Mouse (Mus musculus) A20 (cell line): ENCODE data around the gene Gm9049.
"Not testable (repeated sequence)": the region's sequence is repeated elsewhere in the genome, so short reads cannot be mapped to it uniquely, and the experiment has no call there.

ENCODE experiments used
- DNase-seq: peaks from one replicate; pipeline ENCODE4 v3.0.0-alpha.2; 2011; ENCODE audit warnings: low read depth, low spot score

The Gm9049 gene

DNA sequence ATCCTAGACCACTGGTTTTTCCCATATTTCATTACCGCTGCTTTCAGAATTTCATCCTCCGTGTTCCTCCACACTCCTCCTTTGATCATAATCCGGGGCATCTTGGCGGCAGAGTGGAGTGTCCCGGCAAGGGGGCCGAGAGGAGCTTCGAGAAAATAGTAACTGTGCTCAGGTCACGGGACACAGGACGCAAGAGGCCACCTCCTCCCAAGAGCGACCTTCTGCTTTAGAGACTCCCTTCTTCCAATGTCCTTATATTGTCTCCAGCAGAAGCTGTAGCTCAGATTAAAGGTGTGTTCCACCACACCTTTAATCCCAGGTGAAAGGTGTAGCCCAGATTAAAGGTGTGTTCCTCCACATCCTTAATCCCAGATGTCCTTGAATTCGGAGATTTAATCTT, at the start of gene Gm9049:
Gene Gm9049, minus strand, starts transcription at position 101 of the 400 bp plus-strand sequence.
- DNase-seq, result not testable (repeated sequence)

GRCm38 (mm10) chr10:118399917-118400316, 46.0 kb upstream of the Gm9049 start:
- no peak for DNase-seq

DNA sequence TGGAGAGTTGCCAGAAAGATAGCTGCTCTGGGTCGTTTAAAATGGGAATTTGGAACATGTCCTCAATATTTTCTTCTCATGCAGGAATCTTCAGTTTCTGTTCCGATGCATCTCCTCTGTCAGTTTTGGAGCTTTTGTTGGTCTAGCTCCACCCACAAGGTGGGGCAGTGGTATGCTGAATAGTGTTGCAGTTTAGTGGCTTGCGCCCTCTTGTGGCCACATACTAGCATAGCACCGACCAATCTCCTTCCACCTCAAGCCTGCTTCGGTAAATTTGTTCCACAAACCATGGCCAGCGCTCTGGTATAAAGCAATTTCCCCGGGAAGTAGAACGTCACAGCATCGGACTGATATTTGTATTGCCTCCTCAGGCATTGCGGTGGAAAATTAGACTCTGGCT, 16.5 kb upstream of the Gm9049 start:
- peak; percentile 46 for DNase-seq

DNA sequence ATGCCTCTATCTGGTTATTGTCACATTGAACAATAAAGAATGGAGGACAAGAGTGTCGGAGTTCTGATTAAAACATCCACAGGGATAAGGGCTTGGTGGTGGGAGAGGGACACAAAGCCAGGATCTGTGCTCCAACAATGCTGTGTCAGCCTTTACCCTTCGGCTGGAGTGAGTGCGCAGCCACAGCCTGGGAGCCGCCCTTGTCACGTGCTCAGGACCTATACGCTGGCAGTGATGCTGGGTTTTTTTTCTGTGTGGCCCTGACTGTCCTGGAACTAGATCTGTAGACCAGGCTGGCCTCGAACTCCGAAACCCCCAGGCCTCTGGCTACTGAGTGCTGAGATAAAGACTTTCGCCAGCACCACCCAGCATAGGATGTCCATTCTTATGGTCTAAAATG, 15.6 kb upstream of the Gm9049 start:
- no peak for DNase-seq

GRCm38 (mm10) chr10:118348579-118348978, 5.3 kb downstream of the Gm9049 start, which contains the start of gene Gm9048:
Gene Gm9048, minus strand, starts transcription at chr10:118348679.
- DNase-seq, result not testable (repeated sequence)

DNA sequence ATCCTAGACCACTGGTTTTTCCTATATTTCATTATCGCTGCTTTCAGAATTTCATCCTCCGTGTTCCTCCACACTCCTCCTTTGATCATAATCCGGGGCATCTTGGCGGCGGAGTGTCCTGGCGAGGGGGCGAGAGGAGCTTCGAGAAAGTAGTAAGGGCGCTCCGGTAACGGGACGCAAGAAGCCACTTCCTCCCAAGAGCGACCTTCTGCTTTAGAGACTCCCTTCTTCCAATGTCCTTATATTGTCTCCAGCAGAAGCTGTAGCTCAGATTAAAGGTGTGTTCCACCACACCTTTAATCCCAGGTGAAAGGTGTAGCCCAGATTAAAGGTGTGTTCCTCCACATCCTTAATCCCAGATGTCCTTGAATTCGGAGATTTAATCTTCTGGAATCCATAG, 10.8 kb downstream of the Gm9049 start, which contains the start of gene Gm9046:
Gene Gm9046, minus strand, starts transcription at position 101 of the 400 bp plus-strand sequence.
- not testable (repeated sequence) for DNase-seq

DNA sequence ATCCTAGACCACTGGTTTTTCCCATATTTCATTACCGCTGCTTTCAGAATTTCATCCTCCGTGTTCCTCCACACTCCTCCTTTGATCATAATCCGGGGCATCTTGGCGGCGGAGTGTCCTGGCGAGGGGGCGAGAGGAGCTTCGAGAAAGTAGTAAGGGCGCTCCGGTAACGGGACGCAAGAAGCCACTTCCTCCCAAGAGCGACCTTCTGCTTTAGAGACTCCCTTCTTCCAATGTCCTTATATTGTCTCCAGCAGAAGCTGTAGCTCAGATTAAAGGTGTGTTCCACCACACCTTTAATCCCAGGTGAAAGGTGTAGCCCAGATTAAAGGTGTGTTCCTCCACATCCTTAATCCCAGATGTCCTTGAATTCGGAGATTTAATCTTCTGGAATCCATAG, 16.2 kb downstream of the Gm9049 start, which contains the start of gene Gm9045:
Gene Gm9045, minus strand, starts transcription at position 101 of the 400 bp plus-strand sequence.
- DNase-seq, result not testable (repeated sequence)

DNA sequence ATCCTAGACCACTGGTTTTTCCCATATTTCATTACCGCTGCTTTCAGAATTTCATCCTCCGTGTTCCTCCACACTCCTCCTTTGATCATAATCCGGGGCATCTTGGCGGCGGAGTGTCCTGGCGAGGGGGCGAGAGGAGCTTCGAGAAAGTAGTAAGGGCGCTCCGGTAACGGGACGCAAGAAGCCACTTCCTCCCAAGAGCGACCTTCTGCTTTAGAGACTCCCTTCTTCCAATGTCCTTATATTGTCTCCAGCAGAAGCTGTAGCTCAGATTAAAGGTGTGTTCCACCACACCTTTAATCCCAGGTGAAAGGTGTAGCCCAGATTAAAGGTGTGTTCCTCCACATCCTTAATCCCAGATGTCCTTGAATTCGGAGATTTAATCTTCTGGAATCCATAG, 21.6 kb downstream of the Gm9049 start, which contains the start of gene Gm9044:
Gene Gm9044, minus strand, starts transcription at position 101 of the 400 bp plus-strand sequence.
- not testable (repeated sequence) for DNase-seq

DNA sequence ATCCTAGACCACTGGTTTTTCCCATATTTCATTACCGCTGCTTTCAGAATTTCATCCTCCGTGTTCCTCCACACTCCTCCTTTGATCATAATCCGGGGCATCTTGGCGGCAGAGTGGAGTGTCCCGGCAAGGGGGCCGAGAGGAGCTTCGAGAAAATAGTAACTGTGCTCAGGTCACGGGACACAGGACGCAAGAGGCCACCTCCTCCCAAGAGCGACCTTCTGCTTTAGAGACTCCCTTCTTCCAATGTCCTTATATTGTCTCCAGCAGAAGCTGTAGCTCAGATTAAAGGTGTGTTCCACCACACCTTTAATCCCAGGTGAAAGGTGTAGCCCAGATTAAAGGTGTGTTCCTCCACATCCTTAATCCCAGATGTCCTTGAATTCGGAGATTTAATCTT, 27.0 kb downstream of the Gm9049 start, which contains the start of gene Gm9040:
Gene Gm9040, minus strand, starts transcription at position 101 of the 400 bp plus-strand sequence.
- not testable (repeated sequence) for DNase-seq

GRCm38 (mm10) chr10:118319024-118319423, 34.9 kb downstream of the Gm9049 start:
- no peak for DNase-seq

- not testable (repeated sequence) for DNase-seq
Measured at GRCm38 (mm10) chr10:118302133-118302532, 51.8 kb downstream of the Gm9049 start.
